Mouse (Mus musculus) stomach, embryonic 14.5 days (tissue): ENCODE results near the gene Appl1. TPM values are rescaled to one million over a fixed set of nuclear protein-coding genes. Genes with fewer than 3 reads are reported as not detected.

ENCODE experiments used
- polyA plus RNA-seq: library from polyadenylated mRNA; unstranded; fragments of >200 nt; fragmentation: Nextera tagmentation; extraction: Ambion mirVana; gene quantifications from 2 replicates; pipeline ENCODE4 v1.2.1, GENCODE M21; 2014

Appl1 gene
- polyA plus RNA-seq, 1 experiment from 2014 or later, result 61.3 TPM

Other genes starting within 250 kb of the Appl1 start
- gene Asb14, start 76.7 kb downstream of the Appl1 start, polyA plus RNA-seq, result not detected in 2 replicates
- gene Hesx1, start 23.2 kb upstream of the Appl1 start, polyA plus RNA-seq, result not detected in 2 replicates
- gene Il17rd, start 67.7 kb upstream of the Appl1 start, polyA plus RNA-seq, result 4.0 and 5.2 TPM in 2 replicates
- 16.4 and 17.3 TPM in 2 replicates for gene Arhgef3, start 143.7 kb upstream of the Appl1 start, polyA plus RNA-seq